Mouse (Mus musculus): Measurements from ENCODE around the gene Idh1.

Gene Idh1

GRCm38 (mm10) chr1:65112807-65113196 is 73.5 kb downstream of the Idh1 start:
- no peak for DNase-seq (ENCODE audit: low spot score)

GRCm38 (mm10) chr1:65112031-65112806 is 74.1 kb downstream of the Idh1 start:
- peak; percentile 3 for DNase-seq (ENCODE audit: low spot score)

GRCm38 (mm10) chr1:65109756-65110435 is 76.4 kb downstream of the Idh1 start:
- no peak for DNase-seq (ENCODE audit: low spot score)

GRCm38 (mm10) chr1:65109196-65109595 is 77.1 kb downstream of the Idh1 start:
- no peak for DNase-seq (ENCODE audit: low spot score)

Data from T-cell, adult 2 months (primary cell).